9 mouse cellular contexts compared by ENCODE assay signal in the genomic region with DNA sequence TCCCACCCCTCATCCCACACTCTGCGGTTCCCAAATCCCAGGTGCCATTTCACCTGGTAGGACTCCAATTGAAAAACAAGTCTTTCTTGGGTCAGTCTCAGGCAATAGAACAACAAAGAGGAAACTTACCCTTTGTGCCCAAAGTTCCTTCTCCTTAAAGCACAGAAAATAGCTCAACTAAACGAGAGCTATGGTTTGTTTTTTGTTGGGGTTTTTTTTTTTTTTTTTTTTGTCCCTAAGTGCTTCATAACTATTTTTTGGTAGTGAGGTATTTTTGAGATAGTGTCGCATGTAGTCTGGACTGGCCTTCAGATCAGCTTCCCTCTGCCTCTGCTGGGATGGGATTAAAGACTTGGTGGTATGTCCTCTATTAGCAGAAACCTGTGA. TPM values are rescaled to one million over a fixed set of nuclear protein-coding genes. Genes with fewer than 3 reads are reported as not detected.
DNase-seq lines count a peak whose midpoint lies in the region; ATAC-seq lines count a peak whose summit lies in the region.
"Had no signal": no experiment of that assay in that cellular context is flagged by ENCODE, and none has a peak within 500 bp of the region (broad histone marks: within the 10 kb centered on the region; RNA-seq: fewer than 3 reads in every experiment).

No protein-coding gene starts in this region.

- H3K9ac ChIP-seq in kidney, embryonic 14.5 days (ENCODE audit: low read depth, low read length): peak overlapping the region; percentile 64
- H3K9ac ChIP-seq in hindbrain, embryonic 15.5 days: peak overlapping the region; percentile 71
- peak overlapping the region; percentile 68 for H3K9ac ChIP-seq in midbrain, embryonic 15.5 days

- H3K4me1 ChIP-seq in kidney, embryonic 14.5 days (ENCODE audit: control insufficient read depth, insufficient read depth, low read length): no peaks in the 10 kb centered on the region
- H3K4me1 ChIP-seq in brown adipose tissue, adult 24 weeks (ENCODE audit: control insufficient read depth, insufficient read depth, insufficient read length, low read length): peaks cover 3% of the 10 kb centered on the region; the same call in 1 of the 2 replicates
- peaks cover 14% of the 10 kb centered on the region for H3K4me1 ChIP-seq in hindbrain, embryonic 15.5 days (replicated peaks)
- H3K4me1 ChIP-seq in midbrain, embryonic 15.5 days: peaks cover 12% of the 10 kb centered on the region

- H3K27ac ChIP-seq in kidney, embryonic 14.5 days (ENCODE audit: low read depth, low read length): peak overlapping the region; percentile 86
- peak overlapping the region; percentile 90 for H3K27ac ChIP-seq in brown adipose tissue, adult 24 weeks (replicated peaks; ENCODE audit: low read depth, low read length)
- H3K27ac ChIP-seq in hindbrain, embryonic 15.5 days (replicated peaks): peak overlapping the region; percentile 89
- peak overlapping the region; percentile 89 for H3K27ac ChIP-seq in midbrain, embryonic 15.5 days

- peak overlapping the region; percentile 63 for H3K4me2 ChIP-seq in kidney, embryonic 14.5 days (replicated peaks; ENCODE audit: low read depth, low read length)
- H3K4me2 ChIP-seq in hindbrain, embryonic 15.5 days: peak overlapping the region; percentile 71
- peak overlapping the region; percentile 56 for H3K4me2 ChIP-seq in midbrain, embryonic 15.5 days

- H3K27me3 ChIP-seq in kidney, embryonic 14.5 days (ENCODE audit: control insufficient read depth, insufficient read depth, low read length): no peaks in the 10 kb centered on the region
- no peaks in the 10 kb centered on the region for H3K27me3 ChIP-seq in hindbrain, embryonic 15.5 days
- H3K27me3 ChIP-seq in midbrain, embryonic 15.5 days (replicated peaks): no peaks in the 10 kb centered on the region
- H3K27me3 ChIP-seq: Patski had no signal

- H3K36me3 ChIP-seq in kidney, embryonic 14.5 days (ENCODE audit: control insufficient read depth, insufficient read depth, low read length): peaks cover 23% of the 10 kb centered on the region; the same call in 1 of the 2 replicates
- peaks cover 24% of the 10 kb centered on the region for H3K36me3 ChIP-seq in hindbrain, embryonic 15.5 days
- H3K36me3 ChIP-seq in midbrain, embryonic 15.5 days (replicated peaks): peaks cover 18% of the 10 kb centered on the region

- 35% methylated on average over 3 of the region's 3 CpGs for WGBS in kidney, embryonic 14.5 days
- WGBS in hindbrain, embryonic 15.5 days: 31% methylated on average over 3 of the region's 3 CpGs
- WGBS in midbrain, embryonic 15.5 days: 50% methylated on average over 3 of the region's 3 CpGs

- no peak for ATAC-seq in kidney, embryonic 14.5 days (ENCODE audit: low FRiP score, low TSS enrichment)
- no peak for ATAC-seq in hindbrain, embryonic 15.5 days (ENCODE audit: low FRiP score, low read depth)
- no peak for ATAC-seq in midbrain, embryonic 15.5 days (replicated peaks)

- H3K4me3 ChIP-seq in kidney, embryonic 14.5 days (ENCODE audit: low read length): peak overlapping the region; percentile 53
- peak overlapping the region; percentile 75 for H3K4me3 ChIP-seq in brown adipose tissue, adult 24 weeks (ENCODE audit: insufficient read depth, low read depth, low read length)
- peak overlapping the region; percentile 79 for H3K4me3 ChIP-seq in hindbrain, embryonic 15.5 days
- peak overlapping the region; percentile 57 for H3K4me3 ChIP-seq in midbrain, embryonic 15.5 days

- no peak for DNase-seq in kidney, postnatal 25 days
- DNase-seq in ovary, postnatal 36 days (ENCODE audit: low spot score): no peak
- no peak for DNase-seq in left cerebral cortex, adult 11 months (ENCODE audit: low spot score)
- DNase-seq in spleen, postnatal 36 days (ENCODE audit: low spot score in 2 of 2): no peak

- no peaks in the 10 kb centered on the region for H3K9me3 ChIP-seq in kidney, embryonic 14.5 days (ENCODE audit: control insufficient read depth, low read length)
- H3K9me3 ChIP-seq in hindbrain, embryonic 15.5 days: no peaks in the 10 kb centered on the region
- H3K9me3 ChIP-seq in midbrain, embryonic 15.5 days: no peaks in the 10 kb centered on the region

RNA-seq across cellular contexts. Expression of a gene that starts 7.8 kb away (rescaled TPM):
- polyA plus RNA-seq in kidney, embryonic 14.5 days (2014; fragmentation: Nextera tagmentation; extraction: Ambion mirVana): 29.1 and 33.5 TPM in 2 replicates
- 9.3 and 9.8 TPM in 2 replicates for polyA plus RNA-seq in brown adipose tissue, adult 24 weeks (2012; ENCODE audit: insufficient read depth, insufficient read length, missing spikeins)
- polyA plus RNA-seq in hindbrain, embryonic 15.5 days (2015; fragmentation: Nextera tagmentation; extraction: Ambion mirVana): 27.9 and 28.7 TPM in 2 replicates
- 28.1 and 29.1 TPM in 2 replicates for polyA plus RNA-seq in midbrain, embryonic 15.5 days (2015; fragmentation: Nextera tagmentation; extraction: Ambion mirVana)

RNA-seq across cellular contexts. Expression of a gene that starts 22.0 kb away (rescaled TPM):
- polyA plus RNA-seq in kidney, embryonic 14.5 days (2014; fragmentation: Nextera tagmentation; extraction: Ambion mirVana): 39.3 and 60.3 TPM in 2 replicates
- polyA plus RNA-seq in brown adipose tissue, adult 24 weeks (2012; ENCODE audit: insufficient read depth, insufficient read length, missing spikeins): 80.1 and 94.1 TPM in 2 replicates
- polyA plus RNA-seq in hindbrain, embryonic 15.5 days (2015; fragmentation: Nextera tagmentation; extraction: Ambion mirVana): 94.5 and 101 TPM in 2 replicates
- 109 and 111 TPM in 2 replicates for polyA plus RNA-seq in midbrain, embryonic 15.5 days (2015; fragmentation: Nextera tagmentation; extraction: Ambion mirVana)

RNA-seq across cellular contexts. Expression of a gene that starts 22.6 kb away (rescaled TPM):
- polyA plus RNA-seq in kidney, embryonic 14.5 days (2014; fragmentation: Nextera tagmentation; extraction: Ambion mirVana): 43.1 and 71.8 TPM in 2 replicates
- 18.9 and 22.2 TPM in 2 replicates for polyA plus RNA-seq in brown adipose tissue, adult 24 weeks (2012; ENCODE audit: insufficient read depth, insufficient read length, missing spikeins)
- 77.9 and 81.9 TPM in 2 replicates for polyA plus RNA-seq in hindbrain, embryonic 15.5 days (2015; fragmentation: Nextera tagmentation; extraction: Ambion mirVana)
- polyA plus RNA-seq in midbrain, embryonic 15.5 days (2015; fragmentation: Nextera tagmentation; extraction: Ambion mirVana): 89.1 and 93.6 TPM in 2 replicates

RNA-seq across cellular contexts. Expression of a gene that starts 33.5 kb away (rescaled TPM):
- polyA plus RNA-seq in kidney, embryonic 14.5 days (2014; fragmentation: Nextera tagmentation; extraction: Ambion mirVana): 216 and 266 TPM in 2 replicates
- 3.4 and 6.1 TPM in 2 replicates for polyA plus RNA-seq in brown adipose tissue, adult 24 weeks (2012; ENCODE audit: insufficient read depth, insufficient read length, missing spikeins)
- polyA plus RNA-seq in hindbrain, embryonic 15.5 days (2015; fragmentation: Nextera tagmentation; extraction: Ambion mirVana): 162 and 167 TPM in 2 replicates
- 167 and 179 TPM in 2 replicates for polyA plus RNA-seq in midbrain, embryonic 15.5 days (2015; fragmentation: Nextera tagmentation; extraction: Ambion mirVana)

RNA-seq across cellular contexts. Expression of a gene that starts 33.5 kb away (rescaled TPM):
- not detected in 2 replicates for polyA plus RNA-seq in kidney, embryonic 14.5 days (2014; fragmentation: Nextera tagmentation; extraction: Ambion mirVana)
- polyA plus RNA-seq in brown adipose tissue, adult 24 weeks (2012; ENCODE audit: insufficient read depth, insufficient read length, missing spikeins): not detected in 2 replicates
- polyA plus RNA-seq in hindbrain, embryonic 15.5 days (2015; fragmentation: Nextera tagmentation; extraction: Ambion mirVana): 0.65 TPM in 1 of 2 replicates, not detected in the other
- polyA plus RNA-seq in midbrain, embryonic 15.5 days (2015; fragmentation: Nextera tagmentation; extraction: Ambion mirVana): 0.72 TPM in 1 of 2 replicates, not detected in the other
- polyA plus RNA-seq: Patski had no signal
